Mouse (Mus musculus) erythroblast, embryonic 14.5 days (primary cell): ENCODE data around the gene Cxcl9.

Source experiments
- GATA1 ChIP-seq: IDR thresholded peaks from 2 replicates; pipeline ENCODE4 v1.6.1; 2012; ENCODE audit warnings: low read length, inconsistent platforms, mixed read lengths
- TAL1 ChIP-seq: IDR thresholded peaks from 3 replicates; pipeline ENCODE4 v1.6.1; 2012; ENCODE audit warnings: low read length, inconsistent platforms, mixed read lengths

- TF ChIP-seq TAL1 (no peak), GATA1 (no peak)
Measured at GRCm38 (mm10) chr5:92376795-92377405, 49.0 kb upstream of the Cxcl9 start.
